Comparison of ENCODE assay signal across 13 mouse cellular contexts in the genomic region with DNA sequence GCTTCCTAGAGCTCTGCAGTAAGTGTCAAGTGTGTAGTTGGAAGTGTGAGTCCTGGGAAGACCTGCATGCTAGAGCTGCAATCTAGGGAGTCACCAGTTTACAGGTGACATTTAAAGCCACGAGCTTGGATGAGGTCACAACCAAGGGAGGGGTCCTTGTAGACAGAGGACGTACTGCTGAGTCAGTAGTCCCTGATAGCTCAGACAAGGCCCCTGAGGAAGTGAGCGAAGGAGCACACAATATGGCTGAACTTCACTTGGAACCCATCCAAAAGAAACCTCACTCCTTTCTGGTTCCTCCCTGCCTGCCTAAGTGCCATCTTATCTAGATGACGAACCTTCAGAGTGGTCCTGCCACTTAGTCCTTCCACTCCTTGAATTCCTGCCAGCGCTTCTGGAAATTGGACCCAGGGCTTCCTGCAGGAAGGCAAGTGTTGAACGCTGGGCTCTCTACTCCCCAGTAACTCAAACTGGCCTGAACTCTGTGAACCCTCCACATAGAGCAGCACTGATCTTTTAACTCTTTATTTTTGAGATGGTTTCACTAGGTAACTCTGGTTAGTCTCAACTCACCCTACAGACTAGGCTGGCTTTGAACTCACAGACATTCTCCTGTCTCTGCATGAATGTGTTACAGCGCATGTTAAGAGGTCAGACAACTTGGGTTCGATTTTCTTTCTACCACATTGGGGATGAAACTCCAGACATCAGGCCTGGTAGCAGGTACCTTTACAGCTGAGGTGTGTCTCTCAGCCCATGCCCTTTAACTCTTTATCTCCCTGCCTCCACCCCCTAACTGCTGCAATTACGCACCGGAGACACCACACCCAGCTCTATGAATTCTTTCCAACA. TPM values are rescaled to one million over a fixed set of nuclear protein-coding genes. Genes with fewer than 3 reads are reported as not detected.
DNase-seq lines count a peak whose midpoint lies in the region; ATAC-seq and TF ChIP-seq lines count a peak whose summit lies in the region.
"Had no signal": no experiment of that assay in that cellular context is flagged by ENCODE, and none has a peak within 500 bp of the region (broad histone marks: within the 10 kb centered on the region; RNA-seq: fewer than 3 reads in every experiment).

No protein-coding gene starts in this region.

- no peak overlapping the region for H3K4me2 ChIP-seq in kidney, embryonic 16.5 days (replicated peaks; ENCODE audit: low read depth, low read length)
- H3K4me2 ChIP-seq in intestine, postnatal 0 days (replicated peaks; ENCODE audit: low read depth) = 0 out of 2 replicates have a peak overlapping the region, but pooled peaks have one; percentile 17
- H3K4me2 ChIP-seq: forebrain, embryonic 15.5 days had no signal

- no peak for TF ChIP-seq POLR2A in bone marrow macrophage, adult 2 months (IDR thresholded peaks at IDR 0.05; ENCODE audit: borderline replicate concordance, low read depth, low read length)
- no peak for TF ChIP-seq POLR2A in small intestine, adult 2 months (IDR thresholded peaks at IDR 0.05; ENCODE audit: low read depth, low read length)

- H3K9ac ChIP-seq in kidney, embryonic 16.5 days (replicated peaks; ENCODE audit: low read length) = no peak overlapping the region
- H3K9ac ChIP-seq in intestine, postnatal 0 days (ENCODE audit: low read depth, low read length) = no peak overlapping the region
- H3K9ac ChIP-seq: forebrain, embryonic 15.5 days had no signal

- no peak overlapping the region for H3K4me3 ChIP-seq in kidney, embryonic 16.5 days (ENCODE audit: low read length)
- no peak overlapping the region for H3K4me3 ChIP-seq in bone marrow macrophage, adult 2 months (ENCODE audit: insufficient read depth, low read length)
- H3K4me3 ChIP-seq in intestine, postnatal 0 days (ENCODE audit: low read depth, low read length) = no peak overlapping the region
- H3K4me3 ChIP-seq in small intestine, adult 2 months (ENCODE audit: low read depth, low read length) = no peak overlapping the region
- H3K4me3 ChIP-seq: forebrain, embryonic 15.5 days had no signal

- 53% methylated on average over 10 of the region's 10 CpGs for WGBS in kidney, embryonic 16.5 days
- WGBS in intestine, postnatal 0 days = 33% methylated on average over 10 of the region's 10 CpGs
- 26% methylated on average over 10 of the region's 10 CpGs for whole genome bisulfite sequencing in small intestine, adult 2 months

- DNase-seq in kidney, adult 9 months = no peak
- no peak for DNase-seq in layer of hippocampus, postnatal 14 days (ENCODE audit: low spot score in 2 of 2)
- DNase-seq: adrenal gland, postnatal 25 days; cerebellum, postnatal 10 days; kidney, postnatal 36 days; thymus, postnatal 4 days had no signal

- TF ChIP-seq CTCF in bone marrow macrophage, adult 2 months (IDR thresholded peaks at IDR 0.05; ENCODE audit: low read depth, low read length) = no peak
- no peak for TF ChIP-seq CTCF in intestine, postnatal 0 days (IDR thresholded peaks at IDR 0.05; ENCODE audit: low read depth)
- TF ChIP-seq CTCF in small intestine, adult 2 months (IDR thresholded peaks at IDR 0.05; ENCODE audit: extremely low read depth, insufficient read length, insufficient replicate concordance, low read depth, low read length) = no peak

- H3K27ac ChIP-seq in kidney, embryonic 16.5 days (ENCODE audit: low read length) = no peak overlapping the region
- H3K27ac ChIP-seq in bone marrow macrophage, adult 2 months (ENCODE audit: insufficient read depth, low read depth, low read length) = peak overlapping the region; percentile 20
- H3K27ac ChIP-seq in intestine, postnatal 0 days (ENCODE audit: low read depth, low read length) = no peak overlapping the region; the same call in 1 of the 2 replicates
- H3K27ac ChIP-seq in small intestine, adult 2 months (ENCODE audit: insufficient read depth, low read depth, low read length) = peak overlapping the region; percentile 18; the same call in 1 of the 2 replicates
- H3K27ac ChIP-seq: forebrain, embryonic 15.5 days had no signal

- H3K4me1 ChIP-seq in kidney, embryonic 16.5 days (ENCODE audit: insufficient read depth, low read length) = peaks cover 27% of the 10 kb centered on the region
- peaks cover 12% of the 10 kb centered on the region for H3K4me1 ChIP-seq in bone marrow macrophage, adult 2 months (ENCODE audit: control insufficient read depth, insufficient read depth, low read length)
- H3K4me1 ChIP-seq in intestine, postnatal 0 days (replicated peaks; ENCODE audit: control insufficient read depth, insufficient read depth, low read length) = peaks cover 7% of the 10 kb centered on the region; the same call in 1 of the 2 replicates
- peaks cover 23% of the 10 kb centered on the region; the same call in 1 of the 2 replicates for H3K4me1 ChIP-seq in small intestine, adult 2 months (ENCODE audit: control insufficient read depth, insufficient read depth, insufficient read length, low read length)

- no peaks in the 10 kb centered on the region for H3K9me3 ChIP-seq in kidney, embryonic 16.5 days (ENCODE audit: low read length)
- no peaks in the 10 kb centered on the region for H3K9me3 ChIP-seq in intestine, postnatal 0 days (ENCODE audit: control insufficient read depth)
- H3K9me3 ChIP-seq: forebrain, embryonic 15.5 days had no signal

- peak; percentile 52 for ATAC-seq in kidney, embryonic 16.5 days (ENCODE audit: low FRiP score, low TSS enrichment)
- ATAC-seq in intestine, postnatal 0 days = peak; percentile 54
- ATAC-seq in CD4-positive, CD25-positive, alpha-beta regulatory T cell, adult 4 months = no peak
- ATAC-seq: forebrain, embryonic 15.5 days; Patski had no signal

- no peaks in the 10 kb centered on the region for H3K27me3 ChIP-seq in kidney, embryonic 16.5 days (ENCODE audit: insufficient read depth, low read length)
- no peaks in the 10 kb centered on the region for H3K27me3 ChIP-seq in intestine, postnatal 0 days (replicated peaks; ENCODE audit: control insufficient read depth, insufficient read depth, low read length)
- no peaks in the 10 kb centered on the region for H3K27me3 ChIP-seq in small intestine, adult 2 months (ENCODE audit: control insufficient read depth, insufficient read depth, low read length)
- H3K27me3 ChIP-seq: forebrain, embryonic 15.5 days; Patski had no signal

- no peaks in the 10 kb centered on the region for H3K36me3 ChIP-seq in kidney, embryonic 16.5 days (ENCODE audit: insufficient read depth, low read length)
- H3K36me3 ChIP-seq in intestine, postnatal 0 days (ENCODE audit: control insufficient read depth, insufficient read depth) = no peaks in the 10 kb centered on the region
- H3K36me3 ChIP-seq in small intestine, adult 2 months (ENCODE audit: control insufficient read depth, insufficient read depth, low read length) = no peaks in the 10 kb centered on the region
- H3K36me3 ChIP-seq: forebrain, embryonic 15.5 days had no signal

RNA-seq across cellular contexts. Expression of a gene that starts 12.2 kb away (rescaled TPM):
- 1,559 and 1,634 TPM in 2 replicates for polyA plus RNA-seq in kidney, embryonic 16.5 days (2015; fragmentation: Nextera tagmentation; extraction: Ambion mirVana)
- 238 and 243 TPM in 2 replicates for polyA plus RNA-seq in bone marrow macrophage, adult 2 months (2012; ENCODE audit: insufficient read depth, insufficient read length, missing spikeins)
- polyA plus RNA-seq in intestine, postnatal 0 days (2015; fragmentation: Nextera tagmentation; extraction: Ambion mirVana) = 510 and 539 TPM in 2 replicates
- polyA plus RNA-seq in small intestine, adult 2 months (2012; rRNA removed) = 54.5 and 78.1 TPM in 2 replicates
- 100 to 1,000 TPM; 272 to 484 TPM for polyA plus RNA-seq in CD4-positive, CD25-positive, alpha-beta regulatory T cell, adult 4 months (2017; shearing (Covaris generic))
- total RNA-seq in layer of hippocampus, postnatal 14 days (2021) = 100 to 1,000 TPM; 770 to 901 TPM

RNA-seq across cellular contexts. Expression of a gene that starts 13.9 kb away (rescaled TPM):
- 208 and 258 TPM in 2 replicates for polyA plus RNA-seq in kidney, embryonic 16.5 days (2015; fragmentation: Nextera tagmentation; extraction: Ambion mirVana)
- polyA plus RNA-seq in bone marrow macrophage, adult 2 months (2012; ENCODE audit: insufficient read depth, insufficient read length, missing spikeins) = 114 and 123 TPM in 2 replicates
- polyA plus RNA-seq in intestine, postnatal 0 days (2015; fragmentation: Nextera tagmentation; extraction: Ambion mirVana) = 105 and 117 TPM in 2 replicates
- polyA plus RNA-seq in small intestine, adult 2 months (2012; rRNA removed) = 16.9 and 38.0 TPM in 2 replicates
- 10 to 100 TPM; 13.9 to 26.3 TPM for polyA plus RNA-seq in CD4-positive, CD25-positive, alpha-beta regulatory T cell, adult 4 months (2017; shearing (Covaris generic))
- 10 to 100 TPM; 82.0 to 88.2 TPM for total RNA-seq in layer of hippocampus, postnatal 14 days (2021)

RNA-seq across cellular contexts. Expression of a gene that starts 27.9 kb away (rescaled TPM):
- polyA plus RNA-seq in kidney, embryonic 16.5 days (2015; fragmentation: Nextera tagmentation; extraction: Ambion mirVana) = 25.2 and 32.0 TPM in 2 replicates
- 28.8 and 31.4 TPM in 2 replicates for polyA plus RNA-seq in bone marrow macrophage, adult 2 months (2012; ENCODE audit: insufficient read depth, insufficient read length, missing spikeins)
- 12.9 and 15.2 TPM in 2 replicates for polyA plus RNA-seq in intestine, postnatal 0 days (2015; fragmentation: Nextera tagmentation; extraction: Ambion mirVana)
- polyA plus RNA-seq in small intestine, adult 2 months (2012; rRNA removed) = 3.3 and 6.0 TPM in 2 replicates
- 10 to 100 TPM; 11.8 to 13.6 TPM for polyA plus RNA-seq in CD4-positive, CD25-positive, alpha-beta regulatory T cell, adult 4 months (2017; shearing (Covaris generic))
- total RNA-seq in layer of hippocampus, postnatal 14 days (2021) = 10 to 100 TPM; 22.3 to 22.6 TPM

RNA-seq across cellular contexts. Expression of a gene that starts 28.0 kb away (rescaled TPM):
- polyA plus RNA-seq in kidney, embryonic 16.5 days (2015; fragmentation: Nextera tagmentation; extraction: Ambion mirVana) = 56.3 and 58.5 TPM in 2 replicates
- polyA plus RNA-seq in bone marrow macrophage, adult 2 months (2012; ENCODE audit: insufficient read depth, insufficient read length, missing spikeins) = 60.2 and 68.9 TPM in 2 replicates
- polyA plus RNA-seq in intestine, postnatal 0 days (2015; fragmentation: Nextera tagmentation; extraction: Ambion mirVana) = 49.8 and 51.9 TPM in 2 replicates
- 3.2 and 5.9 TPM in 2 replicates for polyA plus RNA-seq in small intestine, adult 2 months (2012; rRNA removed)
- 10 to 100 TPM; 50.6 to 54.3 TPM for polyA plus RNA-seq in CD4-positive, CD25-positive, alpha-beta regulatory T cell, adult 4 months (2017; shearing (Covaris generic))
- total RNA-seq in layer of hippocampus, postnatal 14 days (2021) = 10 to 100 TPM; 28.8 to 31.4 TPM

RNA-seq across cellular contexts. Expression of a gene that starts 33.6 kb away (rescaled TPM):
- polyA plus RNA-seq in kidney, embryonic 16.5 days (2015; fragmentation: Nextera tagmentation; extraction: Ambion mirVana) = 54.3 and 55.8 TPM in 2 replicates
- 21.4 and 25.6 TPM in 2 replicates for polyA plus RNA-seq in bone marrow macrophage, adult 2 months (2012; ENCODE audit: insufficient read depth, insufficient read length, missing spikeins)
- polyA plus RNA-seq in intestine, postnatal 0 days (2015; fragmentation: Nextera tagmentation; extraction: Ambion mirVana) = 31.3 and 32.4 TPM in 2 replicates
- 4.8 and 6.6 TPM in 2 replicates for polyA plus RNA-seq in small intestine, adult 2 months (2012; rRNA removed)
- 10 to 100 TPM; 32.2 to 43.3 TPM for polyA plus RNA-seq in CD4-positive, CD25-positive, alpha-beta regulatory T cell, adult 4 months (2017; shearing (Covaris generic))
- total RNA-seq in layer of hippocampus, postnatal 14 days (2021) = 10 to 100 TPM; 38.8 to 40.3 TPM

Comparison
In these comparisons a context has a peak if more than half of its experiments do, and no peak if none do; other contexts are left out.
1. H3K27ac ChIP-seq: peak in bone marrow macrophage, adult 2 months (single experiment) and small intestine, adult 2 months (single experiment); none in kidney, embryonic 16.5 days (single experiment) and intestine, postnatal 0 days (single experiment).